Comparison of ENCODE assay signal across 8 mouse cellular contexts in genomic region chr17:68003741-68004560, GRCm38 (mm10). TPM values are rescaled to one million over a fixed set of nuclear protein-coding genes. Genes with fewer than 3 reads are reported as not detected.
DNase-seq lines count a peak whose midpoint lies in the region; ATAC-seq and TF ChIP-seq lines count a peak whose summit lies in the region.

Gene Arhgap28, minus strand, starts transcription at chr17:68004120.

- H3K9me3 ChIP-seq in erythroblast, embryonic 14.5 days (ENCODE audit: control insufficient read depth, low read length): no peaks in the 10 kb centered on the region
- H3K9me3 ChIP-seq in heart, embryonic 12.5 days (replicated peaks): peaks cover 3% of the 10 kb centered on the region; the same call in 1 of the 2 replicates
- no peaks in the 10 kb centered on the region for H3K9me3 ChIP-seq in kidney, postnatal 0 days (replicated peaks; ENCODE audit: low read length)

- H3K4me1 ChIP-seq in erythroblast, embryonic 14.5 days (ENCODE audit: control insufficient read depth): peaks cover 14% of the 10 kb centered on the region
- H3K4me1 ChIP-seq in heart, embryonic 12.5 days (replicated peaks): peaks cover 29% of the 10 kb centered on the region
- peaks cover 12% of the 10 kb centered on the region for H3K4me1 ChIP-seq in kidney, postnatal 0 days (replicated peaks; ENCODE audit: insufficient read depth, low read length)
- no peaks in the 10 kb centered on the region for H3K4me1 ChIP-seq in liver, adult 2 months (ENCODE audit: control insufficient read depth, insufficient read depth, low read length)

- H3K27me3 ChIP-seq in erythroblast, embryonic 14.5 days (ENCODE audit: control insufficient read depth): peaks cover 20% of the 10 kb centered on the region
- no peaks in the 10 kb centered on the region for H3K27me3 ChIP-seq in heart, embryonic 12.5 days (replicated peaks)
- H3K27me3 ChIP-seq in kidney, postnatal 0 days (ENCODE audit: insufficient read depth, low read length): no peaks in the 10 kb centered on the region
- no peaks in the 10 kb centered on the region for H3K27me3 ChIP-seq in liver, adult 2 months (ENCODE audit: control insufficient read depth, insufficient read depth, low read length)

- no peaks in the 10 kb centered on the region for H3K79me2 ChIP-seq in liver, adult 2 months (ENCODE audit: control insufficient read depth, insufficient read depth, low read length)

- no peak for TF ChIP-seq POLR2A in liver, adult 2 months (IDR thresholded peaks at IDR 0.05; ENCODE audit: extremely low read depth, insufficient read depth, low read length)

- peak within 1 kb of the TSS; percentile 76 for H3K9ac ChIP-seq in heart, embryonic 12.5 days
- peak within 1 kb of the TSS; percentile 68 for H3K9ac ChIP-seq in kidney, postnatal 0 days (ENCODE audit: low read depth, low read length)
- H3K9ac ChIP-seq in liver, adult 2 months (ENCODE audit: low read depth, low read length): peak within 1 kb of the TSS; percentile 63

- H3K4me3 ChIP-seq in erythroblast, embryonic 14.5 days (replicated peaks): peak within 1 kb of the TSS; percentile 62
- peak within 1 kb of the TSS; percentile 86 for H3K4me3 ChIP-seq in heart, embryonic 12.5 days
- peak within 1 kb of the TSS; percentile 70 for H3K4me3 ChIP-seq in kidney, postnatal 0 days (replicated peaks; ENCODE audit: low read depth, low read length)
- H3K4me3 ChIP-seq in liver, adult 2 months (ENCODE audit: insufficient read depth, low read depth, low read length): peak within 1 kb of the TSS; percentile 77

- DNase-seq in fat pad, adult 2 months (ENCODE audit: extremely low read depth, low read depth, low spot score): peak; percentile 91
- DNase-seq in kidney, postnatal 0 days (ENCODE audit: low spot score): peak; percentile 100
- DNase-seq in liver, adult 2 months (ENCODE audit: extremely low read depth, low read depth, low spot score): peak; percentile 86
- DNase-seq in spleen, postnatal 36 days (ENCODE audit: low spot score in 2 of 2): peak; percentile 61 to 77

- ATAC-seq in erythroblast, adult 5-6 weeks (replicated peaks; ENCODE audit: low FRiP score, poor library complexity, severe bottlenecking): no peak
- ATAC-seq in heart, embryonic 12.5 days (ENCODE audit: insufficient number of reproducible peaks, low FRiP score): peak; percentile 95
- ATAC-seq in kidney, postnatal 0 days (replicated peaks; ENCODE audit: low FRiP score, low read depth): peak; percentile 95
- peak; percentile 87 for ATAC-seq in monocyte, adult 5-6 weeks (replicated peaks; ENCODE audit: insufficient number of reproducible peaks, low FRiP score, low TSS enrichment, poor library complexity, severe bottlenecking)

- H3K27ac ChIP-seq in heart, embryonic 12.5 days (ENCODE audit: poor library complexity, severe bottlenecking): peak within 1 kb of the TSS; percentile 94
- peak within 1 kb of the TSS; percentile 77 for H3K27ac ChIP-seq in kidney, postnatal 0 days
- H3K27ac ChIP-seq in liver, adult 2 months (replicated peaks; ENCODE audit: insufficient read depth, low read depth, low read length): no peak within 1 kb of the TSS

- no peak for TF ChIP-seq CTCF in kidney, postnatal 0 days (IDR thresholded peaks at IDR 0.05; ENCODE audit: low read depth)
- TF ChIP-seq CTCF in liver, adult 2 months (IDR thresholded peaks at IDR 0.05; ENCODE audit: low read depth, low read length): no peak

- peak within 1 kb of the TSS; percentile 81 for H3K4me2 ChIP-seq in heart, embryonic 12.5 days
- H3K4me2 ChIP-seq in kidney, postnatal 0 days (ENCODE audit: low read length): peak within 1 kb of the TSS; percentile 61

- WGBS in heart, embryonic 12.5 days: under 1% methylated on average over 65 of the region's 65 CpGs
- WGBS in kidney, postnatal 0 days: under 1% methylated on average over 64 of the region's 65 CpGs
- WGBS in liver, adult 2 months: under 1% methylated on average over 65 of the region's 65 CpGs

- no peaks in the 10 kb centered on the region for H3K36me3 ChIP-seq in erythroblast, embryonic 14.5 days (ENCODE audit: control insufficient read depth)
- H3K36me3 ChIP-seq in heart, embryonic 12.5 days: no peaks in the 10 kb centered on the region
- no peaks in the 10 kb centered on the region for H3K36me3 ChIP-seq in kidney, postnatal 0 days (ENCODE audit: insufficient read depth, low read length)
- H3K36me3 ChIP-seq in liver, adult 2 months (ENCODE audit: control insufficient read depth, insufficient read depth, low read length): no peaks in the 10 kb centered on the region

RNA-seq across cellular contexts. Expression of gene Arhgap28, which starts in this region (rescaled TPM):
- not detected in 2 replicates for polyA plus RNA-seq in erythroblast, embryonic 14.5 days (2012)
- total RNA-seq in erythroblast, adult 5-6 weeks (2015; ENCODE audit: low replicate concordance): not detected in 2 replicates
- not detected in 2 replicates for total RNA-seq in erythroblast, adult 5-6 weeks (2017; ENCODE audit: low replicate concordance)
- polyA plus RNA-seq in heart, embryonic 12.5 days (2016; fragmentation: Nextera tagmentation; extraction: Ambion mirVana): 25.2 and 25.4 TPM in 2 replicates
- polyA plus RNA-seq in kidney, postnatal 0 days (2015; fragmentation: Nextera tagmentation; extraction: Ambion mirVana): 11.5 and 12.3 TPM in 2 replicates
- 0.37 and 0.40 TPM in 2 replicates for total RNA-seq in liver, adult 2 months (2014; rRNA removed)
- 0.11 and 0.17 TPM in 2 replicates for polyA plus RNA-seq in liver, adult 2 months (2012; rRNA removed)
- 1.3 TPM in 2 of 3 replicates, not detected in the other for total RNA-seq in monocyte, adult 5-6 weeks (2017)

Comparison
In these comparisons a context has a peak if more than half of its experiments do, and no peak if none do; other contexts are left out.
1. RNA of gene Arhgap28 (polyA plus RNA-seq): 25.2 to 25.4 TPM in heart, embryonic 12.5 days and 11.5 to 12.3 TPM in kidney, postnatal 0 days; 0.11 to 0.17 TPM in liver, adult 2 months and not detected in erythroblast, embryonic 14.5 days; every median in the first group is over 10 times any median in the second.
2. Peak in DNase-seq, H3K4me3 ChIP-seq and H3K9ac ChIP-seq in liver, adult 2 months; RNA of the gene not detected or under 1 TPM.
3. Peak in every context shown above with its lines, with median percentiles within 50 percentile points of each other: H3K4me3 ChIP-seq, DNase-seq and H3K9ac ChIP-seq.